Mouse (Mus musculus) frontal cortex, postnatal 25 days (tissue): ENCODE data around the gene Senp1.

Experiments
- DNase-seq, 2 experiments: peaks; one replicate each; pipeline ENCODE4 v3.0.0; 2022; ENCODE audit warnings: low spot score in 2 of 2

Senp1 gene

GRCm38 (mm10) chr15:98048918-98049700, 44.4 kb downstream of the Senp1 start:
- no peak for DNase-seq

GRCm38 (mm10) chr15:98044387-98044786, 49.2 kb downstream of the Senp1 start:
- no peak for DNase-seq

- DNase-seq = no peak
These were observed 49.6 kb downstream of the Senp1 start for GRCm38 (mm10) chr15:98043967-98044366.

- DNase-seq = no peak
These were observed 51.0 kb downstream of the Senp1 start for GRCm38 (mm10) chr15:98042508-98042907.

- DNase-seq = no peak
These were observed 53.9 kb downstream of the Senp1 start for GRCm38 (mm10) chr15:98039682-98040081.

- no peak for DNase-seq
These were observed 57.0 kb downstream of the Senp1 start for GRCm38 (mm10) chr15:98036578-98036977.

- no peak for DNase-seq
These were observed 58.3 kb downstream of the Senp1 start for GRCm38 (mm10) chr15:98035076-98035755.

- no peak for DNase-seq
These were observed 60.3 kb downstream of the Senp1 start for GRCm38 (mm10) chr15:98033233-98033748.

GRCm38 (mm10) chr15:98029798-98030197, 63.7 kb downstream of the Senp1 start:
- no peak for DNase-seq

- no peak for DNase-seq
These were observed 66.3 kb downstream of the Senp1 start for GRCm38 (mm10) chr15:98026967-98027904.

GRCm38 (mm10) chr15:98025611-98026010, 67.9 kb downstream of the Senp1 start:
- no peak for DNase-seq

GRCm38 (mm10) chr15:98023137-98023536, 70.4 kb downstream of the Senp1 start:
- no peak for DNase-seq

GRCm38 (mm10) chr15:98021886-98022285, 71.7 kb downstream of the Senp1 start:
- no peak for DNase-seq

GRCm38 (mm10) chr15:98019047-98019446, 74.5 kb downstream of the Senp1 start:
- DNase-seq = no peak

- DNase-seq = no peak
These were observed 75.6 kb downstream of the Senp1 start for GRCm38 (mm10) chr15:98017925-98018324.

GRCm38 (mm10) chr15:98012810-98013209, 80.7 kb downstream of the Senp1 start:
- DNase-seq = no peak

- DNase-seq = no peak
These were observed 88.4 kb downstream of the Senp1 start for GRCm38 (mm10) chr15:98005181-98005580.

- DNase-seq = no peak
These were observed 88.8 kb downstream of the Senp1 start for GRCm38 (mm10) chr15:98004740-98005159.

GRCm38 (mm10) chr15:98003822-98004739, 89.5 kb downstream of the Senp1 start, which contains the start of gene Col2a1:
TSS of gene Col2a1 (minus strand) at chr15:98004695.
- DNase-seq = no peak

GRCm38 (mm10) chr15:98002991-98003821, 90.3 kb downstream of the Senp1 start:
- no peak for DNase-seq
